Mouse (Mus musculus): Measurements from ENCODE around the gene Ahdc1.
A peak's percentile ranks its signal among the peaks of the same experiment; 100 is the strongest.

Gene Ahdc1

GRCm38 (mm10) chr4:133011028-133011820, at the start of gene Ahdc1:
Gene Ahdc1, plus strand, starts transcription at chr4:133011260.
- DNase-seq (ENCODE audit: low read depth, low spot score), result peak; percentile 87

DNA sequence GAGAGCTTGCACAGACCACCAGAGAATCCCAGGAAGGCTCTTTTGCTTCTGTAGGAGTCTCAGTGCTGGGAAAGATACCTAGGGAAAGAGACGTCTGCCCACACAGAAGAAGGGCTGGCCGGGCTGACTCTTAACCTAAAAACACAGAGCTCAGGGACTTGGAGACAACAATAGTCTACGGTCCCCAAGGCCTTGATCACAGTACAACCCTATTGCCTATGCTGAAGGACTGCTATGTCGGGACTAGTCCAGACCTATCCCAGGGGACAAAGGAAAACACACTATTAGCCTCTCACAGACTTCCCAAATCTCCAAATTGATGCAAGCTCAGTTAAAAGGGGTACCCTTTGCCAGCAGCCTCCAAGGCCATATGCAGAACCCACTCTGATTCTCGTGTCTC, 49.2 kb upstream of the Ahdc1 start:
- no peak for DNase-seq (ENCODE audit: low read depth, low spot score)

DNA sequence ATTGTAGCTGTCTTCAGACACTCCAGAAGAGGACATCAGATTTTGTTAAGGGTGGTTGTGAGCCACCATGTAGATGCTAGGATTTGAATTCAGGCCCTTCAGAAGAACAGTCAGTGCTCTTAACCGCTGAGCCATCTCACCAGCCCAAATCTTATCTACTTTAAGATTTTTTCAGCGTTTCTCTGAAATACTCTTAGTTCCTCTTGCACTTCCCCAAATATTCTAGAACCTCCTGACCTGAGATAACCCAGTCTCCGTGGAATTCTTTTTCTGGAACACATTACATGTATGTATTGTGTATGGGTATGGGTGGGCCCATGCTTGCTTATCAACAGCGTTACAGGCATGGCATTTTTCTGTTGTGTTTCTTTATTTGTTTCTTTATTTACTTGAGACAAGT, 48.4 kb upstream of the Ahdc1 start:
- DNase-seq (ENCODE audit: low read depth, low spot score), result no peak

DNA sequence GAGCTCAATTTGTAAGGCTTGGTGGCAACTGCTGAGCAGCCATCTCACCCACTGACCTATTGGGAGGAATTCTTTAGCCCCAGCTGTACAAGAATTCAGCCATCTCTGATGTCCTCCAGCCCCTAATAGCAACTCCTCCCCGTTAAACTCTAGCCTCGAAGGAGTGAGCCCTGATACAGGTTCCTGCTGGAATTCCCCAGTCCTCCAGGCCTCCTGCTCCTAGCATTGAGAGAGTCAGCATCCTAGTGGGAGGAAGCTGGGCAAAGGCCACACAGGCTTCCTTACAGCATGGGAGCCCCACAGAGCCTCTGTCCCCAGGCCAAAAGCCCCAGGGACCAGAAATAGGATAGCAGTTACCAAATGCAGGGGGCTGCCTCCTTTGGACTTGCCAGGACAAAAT, 47.6 kb upstream of the Ahdc1 start:
- no peak for DNase-seq (ENCODE audit: low read depth, low spot score)

DNA sequence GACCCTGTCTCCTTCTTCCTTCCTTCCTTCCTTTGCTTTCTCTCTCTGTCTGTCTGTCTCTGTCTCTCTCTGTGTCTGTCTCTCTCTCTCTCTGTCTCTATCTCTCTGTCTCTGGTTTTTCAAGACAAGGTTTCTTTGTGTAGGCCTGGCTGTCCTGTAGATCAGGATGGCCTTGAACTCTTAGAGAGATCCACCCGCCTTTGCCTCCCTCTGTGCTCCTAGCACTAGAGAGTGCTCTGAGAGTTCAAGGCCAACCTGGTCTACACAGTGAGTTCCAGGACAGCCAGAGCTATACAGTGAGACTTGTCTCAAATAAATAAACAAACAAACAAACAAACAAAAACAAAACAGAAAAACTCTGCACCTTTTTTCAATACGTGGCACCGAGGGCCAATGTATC, 47.0 kb upstream of the Ahdc1 start:
- no peak for DNase-seq (ENCODE audit: low read depth, low spot score)

DNA sequence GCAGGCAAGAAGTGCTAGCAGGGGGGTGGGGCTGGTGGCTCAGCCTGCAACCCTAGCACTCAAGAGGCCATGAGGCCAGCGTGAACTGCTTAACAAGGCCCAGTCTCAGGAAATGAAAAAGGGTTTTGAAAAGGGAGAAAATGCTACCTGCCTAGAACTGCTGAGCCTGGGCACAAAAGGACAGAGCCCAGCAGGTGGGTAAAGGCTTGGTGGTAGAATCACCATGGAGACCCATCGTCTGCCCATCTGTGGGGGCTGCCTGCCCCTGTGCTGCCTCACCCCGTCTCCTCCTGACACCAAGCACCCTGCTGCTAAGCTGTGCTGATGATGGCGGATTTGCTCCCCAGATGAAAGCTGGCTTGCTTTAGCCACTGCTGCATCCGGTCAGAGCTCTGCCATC, 46.6 kb upstream of the Ahdc1 start:
- no peak for DNase-seq (ENCODE audit: low read depth, low spot score)

DNA sequence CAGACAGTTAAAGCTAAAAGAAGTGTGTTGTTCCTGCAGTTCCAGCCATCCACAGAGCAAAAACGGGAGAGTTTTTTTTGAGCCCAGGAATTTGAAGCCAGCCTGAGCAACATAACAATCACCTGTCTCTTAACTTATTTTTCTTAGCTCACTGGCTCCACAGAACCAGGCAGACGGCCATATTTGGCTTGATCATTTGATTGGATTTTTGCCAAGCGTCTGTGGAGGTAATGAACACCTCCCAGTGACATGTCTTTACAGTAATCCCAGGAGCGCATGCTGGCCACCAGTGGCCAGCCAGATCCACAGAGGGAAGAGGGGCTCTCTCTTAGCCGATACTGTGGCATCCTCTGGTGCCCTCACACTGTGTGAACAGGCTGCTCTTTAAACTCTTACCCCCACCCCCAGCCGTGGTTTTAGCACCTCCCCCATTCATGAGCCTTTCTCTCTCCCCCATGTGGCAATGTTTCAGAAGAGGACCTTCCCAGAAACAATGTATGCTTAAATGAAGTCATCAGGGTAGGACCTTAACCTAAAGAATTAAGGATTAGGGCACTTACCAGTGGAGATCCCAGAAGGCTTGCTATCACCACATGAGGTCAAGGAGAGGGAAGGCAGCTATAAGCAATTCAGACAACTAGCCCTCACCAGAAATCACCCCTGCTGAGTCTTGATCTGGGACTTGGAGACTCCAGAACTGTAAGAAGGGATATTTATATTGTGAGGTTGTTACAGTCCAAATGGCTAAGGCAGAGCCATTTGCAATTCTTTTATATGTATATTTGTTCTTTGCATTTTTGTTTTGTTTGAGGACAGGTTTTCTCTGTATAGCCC, 42.7 kb upstream of the Ahdc1 start:
- no peak for DNase-seq (ENCODE audit: low read depth, low spot score)

GRCm38 (mm10) chr4:132971601-132972000, 39.5 kb upstream of the Ahdc1 start:
- DNase-seq (ENCODE audit: low read depth, low spot score), result no peak

GRCm38 (mm10) chr4:132972101-132972500, 39.0 kb upstream of the Ahdc1 start:
- DNase-seq (ENCODE audit: low read depth, low spot score), result no peak

- DNase-seq (ENCODE audit: low read depth, low spot score), result no peak
These were observed 38.5 kb upstream of the Ahdc1 start for GRCm38 (mm10) chr4:132972556-132972955.

- no peak for DNase-seq (ENCODE audit: low read depth, low spot score)
These were observed 37.9 kb upstream of the Ahdc1 start for GRCm38 (mm10) chr4:132973186-132973585.

- no peak for DNase-seq (ENCODE audit: low read depth, low spot score)
These were observed 37.2 kb upstream of the Ahdc1 start, which contains the start of gene Fgr for GRCm38 (mm10) chr4:132973814-132974398. Gene Fgr, plus strand, starts transcription at chr4:132974095.

GRCm38 (mm10) chr4:132974904-132975303, 36.2 kb upstream of the Ahdc1 start:
- DNase-seq (ENCODE audit: low read depth, low spot score), result peak; percentile 39

GRCm38 (mm10) chr4:132975791-132976190, 35.3 kb upstream of the Ahdc1 start:
- no peak for DNase-seq (ENCODE audit: low read depth, low spot score)

DNA sequence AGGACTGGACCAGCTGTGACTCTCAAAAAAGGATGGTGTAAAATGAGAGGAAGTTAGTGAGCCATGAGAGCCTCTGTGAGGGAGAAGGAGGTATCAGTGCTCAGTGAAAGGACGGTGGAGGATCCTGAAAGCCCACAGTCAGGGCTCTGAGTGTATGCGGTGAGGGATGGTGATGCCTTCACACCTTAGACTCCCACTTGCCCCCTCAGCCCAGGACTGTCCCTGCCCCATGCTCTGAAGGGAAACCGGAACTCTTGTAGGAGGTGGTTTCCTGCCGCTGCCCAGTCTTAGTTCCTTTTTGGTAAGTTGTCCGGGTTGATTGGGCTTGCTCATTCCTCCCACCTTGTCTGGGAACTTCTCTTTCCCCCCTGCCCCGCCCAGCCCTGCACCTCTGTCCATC, 34.3 kb upstream of the Ahdc1 start:
- DNase-seq (ENCODE audit: low read depth, low spot score), result no peak

DNA sequence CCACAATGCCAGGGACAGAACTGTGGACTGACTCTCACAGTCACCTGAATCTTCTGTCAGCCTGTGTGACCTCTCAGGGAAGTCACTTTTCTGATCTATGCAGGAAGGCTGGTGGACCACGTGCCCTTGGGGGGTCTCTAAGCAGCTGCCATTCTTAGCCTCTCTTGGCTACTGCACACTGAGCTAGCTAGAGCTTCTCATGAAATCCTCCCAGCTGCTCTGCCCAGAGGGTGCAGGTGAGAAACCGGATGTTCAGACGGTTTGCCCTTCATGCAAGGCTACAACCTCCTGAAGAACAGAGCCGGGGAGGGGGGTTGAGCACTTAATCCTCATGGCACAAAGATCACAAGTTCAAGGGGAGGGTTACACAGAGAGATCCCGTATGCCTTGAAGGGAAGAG, 33.5 kb upstream of the Ahdc1 start:
- no peak for DNase-seq (ENCODE audit: low read depth, low spot score)

DNA sequence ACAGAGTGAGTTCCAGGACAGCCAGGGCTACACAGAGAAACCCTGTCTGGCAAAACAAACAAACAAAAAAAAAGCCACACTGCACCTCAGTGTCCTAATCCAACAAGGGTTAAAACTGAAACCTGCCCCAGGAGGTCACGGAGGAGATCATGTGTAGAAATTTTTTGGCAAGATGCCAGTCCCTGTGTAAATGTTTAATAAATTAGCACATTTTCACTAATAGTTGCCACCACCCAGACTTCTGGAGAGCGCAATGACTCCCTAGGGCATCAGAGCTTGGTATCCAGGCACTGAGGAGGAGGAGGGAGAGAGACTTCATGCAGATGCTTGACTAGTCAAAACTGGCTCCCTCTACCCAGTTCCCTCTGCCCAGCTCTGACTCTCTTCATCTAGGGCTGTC, 31.9 kb upstream of the Ahdc1 start:
- no peak for DNase-seq (ENCODE audit: low read depth, low spot score)

DNA sequence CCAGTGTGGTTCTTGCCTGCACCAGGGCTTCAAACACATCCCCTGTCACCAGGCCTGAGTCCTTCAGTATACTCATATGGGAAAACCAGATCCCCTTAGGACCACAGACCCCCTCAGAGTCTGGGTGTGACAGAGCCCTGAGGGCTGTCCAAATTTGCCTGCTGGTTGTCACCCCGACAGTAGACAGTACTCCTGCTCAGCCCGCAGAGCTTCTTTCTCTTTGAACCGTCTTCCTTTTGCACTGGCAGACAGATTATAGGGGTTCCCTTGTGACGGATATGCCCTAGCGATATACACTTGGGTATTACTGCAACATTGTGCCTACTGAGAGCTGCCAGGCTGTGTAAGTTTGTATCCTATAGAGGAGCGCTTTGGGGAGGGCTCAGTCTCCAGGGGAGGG, 29.4 kb upstream of the Ahdc1 start:
- DNase-seq (ENCODE audit: low read depth, low spot score), result no peak

DNA sequence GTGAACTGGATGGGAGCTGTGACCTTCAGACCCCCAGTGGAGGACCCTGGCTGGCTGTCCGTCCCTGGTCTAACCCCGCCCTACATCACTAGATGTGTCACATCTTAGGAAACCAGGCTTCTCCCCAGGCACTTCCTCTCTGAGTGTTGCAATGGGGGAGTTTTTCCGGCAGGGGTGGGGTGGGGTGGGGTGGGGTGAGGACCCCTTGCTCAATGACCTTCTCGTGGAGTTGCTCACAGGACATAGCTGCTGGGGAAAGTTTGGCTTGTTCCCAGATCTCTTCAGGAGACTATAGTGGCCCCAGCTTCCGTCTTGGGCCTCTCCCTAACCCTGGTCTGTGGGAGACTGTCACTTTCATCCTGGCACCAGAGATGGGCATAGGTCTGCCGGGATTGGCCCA, 28.1 kb upstream of the Ahdc1 start:
- no peak for DNase-seq (ENCODE audit: low read depth, low spot score)

- DNase-seq (ENCODE audit: low read depth, low spot score), result no peak
These were observed 27.2 kb upstream of the Ahdc1 start for GRCm38 (mm10) chr4:132983664-132984512.

DNA sequence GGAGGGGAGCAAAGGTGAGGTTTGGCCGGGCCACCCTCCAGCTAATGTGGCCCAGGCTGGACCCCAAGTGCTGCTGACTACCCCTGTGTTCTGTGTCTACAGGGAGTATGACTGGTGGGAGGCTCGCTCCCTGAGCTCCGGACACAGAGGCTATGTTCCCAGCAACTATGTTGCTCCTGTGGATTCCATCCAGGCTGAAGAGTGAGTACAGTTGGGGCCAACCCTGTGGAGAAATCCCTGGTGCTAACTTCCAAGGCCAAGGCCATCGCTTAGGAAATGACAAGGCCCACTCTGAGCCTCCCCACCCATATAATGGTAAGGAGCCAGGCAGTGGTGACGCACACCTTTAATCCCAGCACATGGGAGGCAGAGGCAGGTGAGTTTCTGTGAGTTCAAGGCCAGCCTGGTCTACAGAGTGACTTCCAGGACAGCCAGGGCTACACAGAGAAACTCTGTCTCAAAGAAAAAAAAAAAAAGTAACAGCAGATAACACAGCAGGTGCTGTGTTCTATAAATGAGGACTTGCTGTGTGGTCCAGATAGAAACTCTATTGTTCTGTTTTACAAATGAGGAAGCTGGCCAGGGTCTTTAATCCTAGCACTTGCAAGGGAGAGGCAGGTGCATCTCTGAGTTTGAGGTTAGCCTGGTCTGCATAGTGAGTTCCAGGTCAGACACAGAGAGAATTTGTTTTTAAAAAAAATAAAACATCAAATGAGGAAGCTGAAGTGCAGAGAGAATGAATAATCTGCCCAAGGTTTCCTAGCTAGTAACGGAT, 22.3 kb upstream of the Ahdc1 start:
- DNase-seq (ENCODE audit: low read depth, low spot score), result no peak

Measured in retina, postnatal 7 days (tissue).